Mouse (Mus musculus): ENCODE data around the gene Synrg. TPM values are rescaled to one million over a fixed set of nuclear protein-coding genes. Genes with fewer than 3 reads are reported as not detected.
A peak's percentile ranks its signal among the peaks of the same experiment; 100 is the strongest.

Synrg gene
- total and polyA plus RNA-seq, 3 experiments = 9.5 to 25.2 (median 15.8) TPM

- Histone ChIP-seq H3K36me3 (replicated peaks in 1 of 2; ENCODE audit: control insufficient read depth in 1 of 2, insufficient read depth in 1 of 2, low read length in 1 of 2) (peaks cover 7 to 9% of the 10 kb centered on the region in 2 experiments), H3K4me2 (ENCODE audit: insufficient read depth, low read depth, poor library complexity, severe bottlenecking) (peak overlapping the region; percentile 91), H3K79me2 (replicated peaks; ENCODE audit: control insufficient read depth, extremely low read depth, insufficient read depth, poor library complexity, severe bottlenecking) (peaks cover 52% of the 10 kb centered on the region), H3K4me1 (ENCODE audit: control insufficient read depth in 1 of 2, insufficient read depth in 2 of 2) (peaks cover 15 to 74% of the 10 kb centered on the region in 2 experiments), H3K9me3 (replicated peaks; ENCODE audit: low read length) (no peaks in the 10 kb centered on the region), H3K9ac (ENCODE audit: insufficient read depth, low read depth) (peak overlapping the region; percentile 79), H3K4me3 (replicated peaks in 1 of 3; ENCODE audit: low read depth in 2 of 3, low read length in 2 of 3, poor library complexity in 1 of 3) (peak overlapping the region; percentile 64 to 76 (median 75)), H3K27me3 (replicated peaks) (no peaks in the 10 kb centered on the region), H3K27ac (ENCODE audit: insufficient read depth, low read depth) (peak overlapping the region; percentile 90)
- in situ Hi-C loops (cut with MboI; ENCODE audit: low pct_ligation_motif_present, low pct_unique_long_range_greater_than_20kb, low sequenced_read_pairs) = no loop called here
- peak; percentile 91 for DNase-seq (ENCODE audit: extremely low read depth)
- TF ChIP-seq BHLHE40 (IDR thresholded peaks at IDR 0.05; ENCODE audit: low read depth, low read length) (peak; percentile 86), CTCF (conservative IDR thresholded peaks at IDR 0.05 in 1 of 2, IDR thresholded peaks at IDR 0.05 in 1 of 2; ENCODE audit: low read depth in 2 of 2, low read length in 2 of 2) (peak in 1 of 2 experiments; percentile 73; a peak in 2 of 4 replicates), RAD21 (IDR thresholded peaks at IDR 0.05; ENCODE audit: low read depth, low read length) (peak; percentile 63), ZMIZ1 (IDR thresholded peaks at IDR 0.05; ENCODE audit: low read depth, low read length) (no peak), NRF1 (IDR thresholded peaks at IDR 0.05; ENCODE audit: low read depth, low read length) (no peak), TCF12 (IDR thresholded peaks at IDR 0.05; ENCODE audit: low read depth, low read length) (peak; percentile 83), NELFE (IDR thresholded peaks at IDR 0.05; ENCODE audit: low read depth, low read length) (no peak), JUND (conservative IDR thresholded peaks at IDR 0.05; ENCODE audit: low read depth, low read length) (peak; percentile 39; the same call in 1 of the 2 replicates), IRF4 (IDR thresholded peaks at IDR 0.05; ENCODE audit: low read depth, low read length) (peak; percentile 62; the same call in 1 of the 2 replicates), MAX (IDR thresholded peaks at IDR 0.05; ENCODE audit: low read length) (peak; percentile 61), USF2 (conservative IDR thresholded peaks at IDR 0.05; ENCODE audit: low read depth, low read length) (no peak), ZC3H11A (IDR thresholded peaks at IDR 0.05; ENCODE audit: low read depth, low read length) (no peak), ZNF384 (IDR thresholded peaks at IDR 0.05; ENCODE audit: low read depth, low read length) (no peak), RCOR1 (conservative IDR thresholded peaks at IDR 0.05; ENCODE audit: low read depth, low read length) (no peak), GABPA (IDR thresholded peaks at IDR 0.05; ENCODE audit: insufficient replicate concordance, low read depth, low read length) (no peak), JUN (IDR thresholded peaks at IDR 0.05; ENCODE audit: insufficient read depth, low read depth, low read length) (no peak), ZKSCAN1 (IDR thresholded peaks at IDR 0.05; ENCODE audit: borderline replicate concordance, low read depth, low read length) (no peak), TBP (conservative IDR thresholded peaks at IDR 0.05; ENCODE audit: low read depth, low read length) (no peak), MXI1 (IDR thresholded peaks at IDR 0.05; ENCODE audit: low read depth, low read length) (peak; percentile 93), ETS1 (conservative IDR thresholded peaks at IDR 0.05; ENCODE audit: low read depth, low read length) (peak; percentile 82), MYC (IDR thresholded peaks at IDR 0.05; ENCODE audit: low read depth, low read length) (peak; percentile 66; the same call in 1 of the 2 replicates), UBTF (IDR thresholded peaks at IDR 0.05; ENCODE audit: low read depth, low read length) (no peak), KAT2A (IDR thresholded peaks at IDR 0.05; ENCODE audit: insufficient replicate concordance, low read length) (no peak), CHD2 (IDR thresholded peaks at IDR 0.05; ENCODE audit: low read length) (0 out of 2 replicates have a peak, but pooled peaks have one; percentile 10), POLR2AphosphoS2 (IDR thresholded peaks at IDR 0.05; ENCODE audit: low read depth, low read length) (no peak), POLR2A (IDR thresholded peaks at IDR 0.05; ENCODE audit: low read depth, low read length) (no peak), SMC3 (IDR thresholded peaks at IDR 0.05; ENCODE audit: low read depth, low read length) (peak; percentile 74), SIN3A (IDR thresholded peaks at IDR 0.05; ENCODE audit: low read length) (peak; percentile 89), MAFK (IDR thresholded peaks at IDR 0.05; ENCODE audit: insufficient replicate concordance, low read length) (0 out of 2 replicates have a peak, but pooled peaks have one; percentile 4), USF1 (IDR thresholded peaks at IDR 0.05; ENCODE audit: low read depth, low read length) (no peak), CHD1 (IDR thresholded peaks at IDR 0.05; ENCODE audit: low read depth, low read length) (peak; percentile 6; the same call in 1 of the 2 replicates), MEF2A (IDR thresholded peaks at IDR 0.05; ENCODE audit: borderline replicate concordance, low read depth, low read length) (peak; percentile 82), HCFC1 (IDR thresholded peaks at IDR 0.05; ENCODE audit: low read depth, low read length) (no peak), ELF1 (IDR thresholded peaks at IDR 0.05; ENCODE audit: low read depth, low read length) (0 out of 2 replicates have a peak, but pooled peaks have one; percentile 19), MAZ (IDR thresholded peaks at IDR 0.05; ENCODE audit: low read depth, low read length) (no peak), PAX5 (IDR thresholded peaks at IDR 0.05; ENCODE audit: low read length) (no peak), EP300 (IDR thresholded peaks at IDR 0.05; ENCODE audit: low read length) (peak; percentile 78), E2F4 (IDR thresholded peaks at IDR 0.05; ENCODE audit: insufficient replicate concordance, low read depth, low read length) (no peak)
- dilution Hi-C loops (cut with MboI; ENCODE audit: extremely low pct_ligation_motif_present, extremely low pct_unique_long_range_greater_than_20kb, low sequenced_read_pairs) = no loop called here
Observed at GRCm38 (mm10) chr11:84066071-84066481, 101.8 kb downstream of the Synrg start.

Data from CH12.LX (cell line).